Mouse (Mus musculus): ENCODE measurements at regions not wholly inside any gene's neighbourhood (a gene's known extent, or its start where the extent isn't known, plus 50 kb on each side); places are given as distances from the start of the nearest gene placed in this dataset.

DNA sequence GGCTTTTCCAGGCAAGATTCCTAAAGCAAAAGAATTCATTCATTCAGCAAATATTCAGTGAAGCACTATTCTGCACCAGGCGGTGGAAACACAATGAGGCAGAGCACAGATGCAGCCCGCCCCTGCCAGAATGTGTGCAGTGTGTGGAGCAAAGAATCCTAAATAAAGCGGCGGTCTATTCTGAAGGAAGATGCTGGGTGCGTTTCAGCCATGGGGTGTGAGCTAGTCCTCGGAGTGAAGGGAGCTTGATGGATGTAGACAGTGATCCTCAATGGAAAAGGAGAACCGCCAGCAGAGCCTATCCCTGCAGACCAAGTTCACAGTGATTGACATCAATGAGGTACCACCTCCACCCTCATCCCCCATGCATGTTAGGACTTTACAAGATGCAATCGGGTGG is 206.2 kb downstream of the H2al1j start:
- DNase-seq, result no peak
- H3K4me3 ChIP-seq (ENCODE audit: insufficient read depth, low read depth, low read length), result no peak overlapping the region
- H3K36me3 ChIP-seq (ENCODE audit: control insufficient read depth, insufficient read depth, low read length), result no peaks in the 10 kb centered on the region
- WGBS, result 91% methylated on average over 8 of the region's 8 CpGs
- no peak overlapping the region for H3K27ac ChIP-seq (ENCODE audit: insufficient read depth, low read depth, low read length)
- H3K27me3 ChIP-seq (replicated peaks; ENCODE audit: control insufficient read depth, insufficient read depth, low read length), result no peaks in the 10 kb centered on the region
- TF ChIP-seq POLR2A (IDR thresholded peaks at IDR 0.05; ENCODE audit: low read depth, low read length) (no peak), CTCF (conservative IDR thresholded peaks at IDR 0.05; ENCODE audit: insufficient read depth, insufficient read length, low read depth, low read length) (no peak)
- no peaks in the 10 kb centered on the region for H3K4me1 ChIP-seq (ENCODE audit: control insufficient read depth, insufficient read depth, low read length)

DNA sequence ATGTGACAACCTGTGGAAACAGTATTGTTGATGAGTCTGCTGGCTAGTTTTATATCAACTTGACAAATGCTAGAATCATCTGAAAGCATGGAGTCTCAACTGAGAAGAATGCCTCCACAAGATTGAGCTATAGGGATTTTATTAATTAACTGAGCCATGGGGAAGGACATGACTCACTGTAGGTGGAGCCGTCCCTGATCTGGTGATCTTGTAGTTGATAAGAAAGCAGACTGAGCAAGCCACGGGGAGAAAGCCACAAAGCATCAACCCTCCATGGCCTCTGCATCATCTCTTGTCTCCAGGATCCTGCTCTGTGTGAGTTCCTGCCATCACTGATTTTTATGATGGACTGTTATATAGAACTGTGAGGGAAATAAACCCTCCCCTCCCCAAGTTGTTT is 213.4 kb downstream of the H2al1j start:
- no peaks in the 10 kb centered on the region for H3K27me3 ChIP-seq (replicated peaks; ENCODE audit: control insufficient read depth, insufficient read depth, low read length)
- 53% methylated on average over 2 of the region's 2 CpGs for WGBS

GRCm38 (mm10) chrX:11550164-11550851 is 222.7 kb downstream of the H2al1j start:
- no peak for TF ChIP-seq CTCF (conservative IDR thresholded peaks at IDR 0.05; ENCODE audit: insufficient read depth, insufficient read length, low read depth, low read length)
- no peak for TF ChIP-seq POLR2A (IDR thresholded peaks at IDR 0.05; ENCODE audit: low read depth, low read length)
- no peaks in the 10 kb centered on the region for H3K4me1 ChIP-seq (ENCODE audit: control insufficient read depth, insufficient read depth, low read length)
- no peaks in the 10 kb centered on the region for H3K27me3 ChIP-seq (replicated peaks; ENCODE audit: control insufficient read depth, insufficient read depth, low read length)
- no peak overlapping the region for H3K27ac ChIP-seq (ENCODE audit: insufficient read depth, low read depth, low read length)
- WGBS, result 11% methylated on average over 11 of the region's 12 CpGs
- DNase-seq, result no peak
- H3K36me3 ChIP-seq (ENCODE audit: control insufficient read depth, insufficient read depth, low read length), result no peaks in the 10 kb centered on the region
- no peak overlapping the region for H3K4me3 ChIP-seq (ENCODE audit: insufficient read depth, low read depth, low read length)

More for the DNA sequence above, 213.4 kb downstream of the H2al1j start:
- Histone ChIP-seq H3K4me3 (ENCODE audit: insufficient read depth, low read depth, low read length) (no peak overlapping the region), H3K36me3 (ENCODE audit: control insufficient read depth, insufficient read depth, low read length) (no peaks in the 10 kb centered on the region), H3K27ac (ENCODE audit: insufficient read depth, low read depth, low read length) (no peak overlapping the region), H3K4me1 (ENCODE audit: control insufficient read depth, insufficient read depth, low read length) (no peaks in the 10 kb centered on the region)
- DNase-seq, result no peak
- no peak for TF ChIP-seq CTCF (conservative IDR thresholded peaks at IDR 0.05; ENCODE audit: insufficient read depth, insufficient read length, low read depth, low read length)
- TF ChIP-seq POLR2A (IDR thresholded peaks at IDR 0.05; ENCODE audit: low read depth, low read length), result no peak

- H3K27ac ChIP-seq (ENCODE audit: insufficient read depth, low read depth, low read length), result no peak overlapping the region
- 57% methylated on average over 5 of the region's 5 CpGs for WGBS
- no peaks in the 10 kb centered on the region for H3K27me3 ChIP-seq (replicated peaks; ENCODE audit: control insufficient read depth, insufficient read depth, low read length)
- H3K4me3 ChIP-seq (ENCODE audit: insufficient read depth, low read depth, low read length), result no peak overlapping the region
- no peak for DNase-seq
- no peak for TF ChIP-seq POLR2A (IDR thresholded peaks at IDR 0.05; ENCODE audit: low read depth, low read length)
- TF ChIP-seq CTCF (conservative IDR thresholded peaks at IDR 0.05; ENCODE audit: insufficient read depth, insufficient read length, low read depth, low read length), result no peak
- H3K4me1 ChIP-seq (ENCODE audit: control insufficient read depth, insufficient read depth, low read length), result no peaks in the 10 kb centered on the region
- H3K36me3 ChIP-seq (ENCODE audit: control insufficient read depth, insufficient read depth, low read length), result no peaks in the 10 kb centered on the region
Observed at GRCm38 (mm10) chrX:11552177-11552576, 224.6 kb downstream of the H2al1j start.

DNA sequence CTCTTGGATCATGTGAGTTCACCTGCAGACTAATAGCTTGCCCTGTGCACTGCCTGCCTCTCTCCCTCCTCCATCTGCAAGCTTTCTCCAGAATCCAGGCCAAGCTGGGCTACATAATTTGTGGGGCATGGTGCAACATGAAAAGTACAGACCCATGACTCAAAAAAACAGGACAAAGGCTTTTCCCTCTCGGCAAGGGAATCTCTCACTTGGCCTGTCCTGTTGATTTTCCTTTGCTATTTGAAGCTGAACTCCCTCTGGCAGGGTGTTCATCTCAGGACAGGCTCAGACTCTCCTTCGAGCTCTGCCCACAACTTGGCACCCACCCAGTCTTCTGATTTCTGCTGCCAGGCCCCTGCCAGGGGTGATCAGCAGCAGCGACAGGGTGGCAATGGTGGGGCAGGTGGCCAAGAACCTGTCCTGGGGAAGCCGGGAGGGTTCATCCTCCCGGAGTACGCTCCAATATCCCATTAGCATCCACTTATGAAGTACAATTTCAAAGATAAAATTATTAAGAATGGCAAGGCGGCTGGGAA is 227.5 kb downstream of the H2al1j start:
- TF ChIP-seq POLR2A (IDR thresholded peaks at IDR 0.05; ENCODE audit: low read depth, low read length) (no peak), CTCF (conservative IDR thresholded peaks at IDR 0.05; ENCODE audit: insufficient read depth, insufficient read length, low read depth, low read length) (no peak)
- no peak for DNase-seq
- Histone ChIP-seq H3K4me1 (ENCODE audit: control insufficient read depth, insufficient read depth, low read length) (no peaks in the 10 kb centered on the region), H3K27me3 (replicated peaks; ENCODE audit: control insufficient read depth, insufficient read depth, low read length) (no peaks in the 10 kb centered on the region), H3K36me3 (ENCODE audit: control insufficient read depth, insufficient read depth, low read length) (no peaks in the 10 kb centered on the region), H3K27ac (ENCODE audit: insufficient read depth, low read depth, low read length) (no peak overlapping the region), H3K4me3 (ENCODE audit: insufficient read depth, low read depth, low read length) (no peak overlapping the region)
- 61% methylated on average over 7 of the region's 7 CpGs for WGBS

GRCm38 (mm10) chrX:11558260-11558659 is 230.6 kb downstream of the H2al1j start:
- TF ChIP-seq CTCF (conservative IDR thresholded peaks at IDR 0.05; ENCODE audit: insufficient read depth, insufficient read length, low read depth, low read length), result no peak
- TF ChIP-seq POLR2A (IDR thresholded peaks at IDR 0.05; ENCODE audit: low read depth, low read length), result no peak
- Histone ChIP-seq H3K27me3 (replicated peaks; ENCODE audit: control insufficient read depth, insufficient read depth, low read length) (no peaks in the 10 kb centered on the region), H3K27ac (ENCODE audit: insufficient read depth, low read depth, low read length) (no peak overlapping the region), H3K4me3 (ENCODE audit: insufficient read depth, low read depth, low read length) (no peak overlapping the region), H3K36me3 (ENCODE audit: control insufficient read depth, insufficient read depth, low read length) (no peaks in the 10 kb centered on the region), H3K4me1 (ENCODE audit: control insufficient read depth, insufficient read depth, low read length) (peaks cover 2% of the 10 kb centered on the region; the same call in 1 of the 2 replicates)
- WGBS, result 95% methylated on average over 2 of the region's 2 CpGs
- DNase-seq, result no peak

DNA sequence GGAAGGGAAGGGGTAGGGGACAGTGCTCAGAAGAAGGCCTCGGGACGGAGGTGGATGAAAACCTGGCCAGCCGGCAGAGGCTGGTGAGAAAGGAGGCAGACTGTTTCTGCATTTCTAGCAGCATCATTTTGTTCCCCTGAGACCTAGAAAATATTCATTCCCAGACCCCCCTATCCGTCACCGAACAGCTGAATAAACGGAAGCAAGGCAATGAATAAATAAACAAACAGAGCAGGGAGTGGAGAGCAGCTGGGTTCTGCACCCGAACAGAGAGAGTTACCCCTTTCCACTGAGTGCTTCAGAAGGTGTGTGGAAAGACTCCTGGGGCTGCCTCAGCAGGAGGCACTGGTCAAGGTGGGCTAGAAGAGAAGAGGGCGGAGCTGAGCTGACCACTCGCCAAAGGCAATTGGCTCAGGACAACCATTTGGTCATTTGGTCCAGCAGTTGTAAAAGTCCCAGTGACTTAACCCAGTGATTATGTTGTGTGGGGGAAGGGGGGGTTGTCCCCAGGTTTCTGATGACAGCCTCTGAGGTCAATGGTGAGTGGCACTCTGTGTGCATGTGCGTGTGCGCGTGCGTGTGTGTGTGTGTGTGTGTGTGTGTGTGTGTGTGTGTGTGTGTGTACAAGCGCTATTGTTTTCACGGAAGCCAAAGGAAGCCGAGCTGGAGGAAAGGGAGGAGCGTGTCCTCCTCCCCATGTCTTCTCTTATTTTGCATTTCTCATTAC is 233.1 kb downstream of the H2al1j start:
- peak; percentile 13 for DNase-seq
- 32% methylated on average over 15 of the region's 17 CpGs for WGBS
- no peaks in the 10 kb centered on the region for H3K27me3 ChIP-seq (replicated peaks; ENCODE audit: control insufficient read depth, insufficient read depth, low read length)
- no peaks in the 10 kb centered on the region for H3K36me3 ChIP-seq (ENCODE audit: control insufficient read depth, insufficient read depth, low read length)
- TF ChIP-seq POLR2A (IDR thresholded peaks at IDR 0.05; ENCODE audit: low read depth, low read length) (no peak), CTCF (conservative IDR thresholded peaks at IDR 0.05; ENCODE audit: insufficient read depth, insufficient read length, low read depth, low read length) (no peak)
- H3K4me1 ChIP-seq (ENCODE audit: control insufficient read depth, insufficient read depth, low read length), result peaks cover 2% of the 10 kb centered on the region; the same call in 1 of the 2 replicates
- peak overlapping the region; percentile 68 for H3K27ac ChIP-seq (ENCODE audit: insufficient read depth, low read depth, low read length)
- no peak overlapping the region for H3K4me3 ChIP-seq (ENCODE audit: insufficient read depth, low read depth, low read length)
